Mouse (Mus musculus) stomach, postnatal 0 days (tissue): ENCODE data around the gene Ntf3. TPM values are rescaled to one million over a fixed set of nuclear protein-coding genes. Genes with fewer than 3 reads are reported as not detected.

Source experiments
- ATAC-seq: fragments of 200-750 bp; cut with Nextera tagmentation; 2 replicates; pipeline ENCODE4 v1.8.0; 2017; ENCODE audit not compliant: low FRiP score, low TSS enrichment
- DNase-seq: peaks from one replicate; pipeline ENCODE4 v3.0.0-alpha.2; 2016; ENCODE audit warnings: low spot score
- H3K27ac ChIP-seq: fragments of 300-500 bp; sonication (generic); replicated peaks from 2 replicates; pipeline ENCODE4 v1.5.1; 2014; ENCODE audit warnings: mild to moderate bottlenecking, control low read depth
- H3K27me3 ChIP-seq: fragments of 300-500 bp; sonication (generic); 2 replicates; pipeline ENCODE4 v1.6.1; 2014; ENCODE audit warnings: low read length; ENCODE audit not compliant: control insufficient read depth, insufficient read depth
- H3K36me3 ChIP-seq: fragments of 300-500 bp; sonication (generic); 2 replicates; pipeline ENCODE4 v1.6.1; 2014; ENCODE audit warnings: low read length, mixed read lengths; ENCODE audit not compliant: control insufficient read depth, insufficient read depth
- H3K4me1 ChIP-seq: fragments of 300-500 bp; sonication (generic); replicated peaks from 2 replicates; pipeline ENCODE4 v1.6.1; 2014; ENCODE audit warnings: antibody characterized with exemption; ENCODE audit not compliant: control insufficient read depth, insufficient read depth
- H3K4me2 ChIP-seq: fragments of 300-500 bp; sonication (generic); replicated peaks from 2 replicates; pipeline ENCODE4 v1.6.1; 2014; ENCODE audit warnings: low read depth, mild to moderate bottlenecking, control low read depth, moderate library complexity
- H3K4me3 ChIP-seq: fragments of 300-500 bp; sonication (generic); 2 replicates; pipeline ENCODE4 v1.5.1; 2014; ENCODE audit warnings: low read depth, low read length, control low read depth
- H3K9ac ChIP-seq: fragments of 300-500 bp; sonication (generic); 2 replicates; pipeline ENCODE4 v1.6.1; 2014; ENCODE audit warnings: mild to moderate bottlenecking, low read length, control low read depth, mixed read lengths
- H3K9me3 ChIP-seq: fragments of 300-500 bp; sonication (generic); 2 replicates; pipeline ENCODE4 v1.6.1; 2016; ENCODE audit warnings: low read length; ENCODE audit not compliant: control insufficient read depth
- CTCF ChIP-seq: IDR thresholded peaks from 2 replicates; pipeline ENCODE4 v1.5.1; 2016; ENCODE audit warnings: antibody characterized with exemption, low read depth, mild to moderate bottlenecking, moderate library complexity
- EP300 ChIP-seq: optimal IDR thresholded peaks from 2 replicates; pipeline ENCODE3; 2016; ENCODE audit warnings: antibody characterized with exemption
- WGBS: fragments of 180-500 bp; shearing (Covaris S2); extraction: QIAGEN DNeasy Blood & Tissue Kit; methylation state at CpG from one replicate; pipeline ENCODE4 v1.1.7; 2014; 5-methylcytosine and 5-hydroxymethylcytosine counted together
- polyA plus RNA-seq: library from polyadenylated mRNA; unstranded; fragments of >200 nt; fragmentation: Nextera tagmentation; extraction: Ambion mirVana; gene quantifications from 2 replicates; pipeline ENCODE4 v1.2.1, GENCODE M21; 2015

Gene Ntf3
- polyA plus RNA-seq, 1 experiment from 2014 or later = 8.9 TPM

DNA sequence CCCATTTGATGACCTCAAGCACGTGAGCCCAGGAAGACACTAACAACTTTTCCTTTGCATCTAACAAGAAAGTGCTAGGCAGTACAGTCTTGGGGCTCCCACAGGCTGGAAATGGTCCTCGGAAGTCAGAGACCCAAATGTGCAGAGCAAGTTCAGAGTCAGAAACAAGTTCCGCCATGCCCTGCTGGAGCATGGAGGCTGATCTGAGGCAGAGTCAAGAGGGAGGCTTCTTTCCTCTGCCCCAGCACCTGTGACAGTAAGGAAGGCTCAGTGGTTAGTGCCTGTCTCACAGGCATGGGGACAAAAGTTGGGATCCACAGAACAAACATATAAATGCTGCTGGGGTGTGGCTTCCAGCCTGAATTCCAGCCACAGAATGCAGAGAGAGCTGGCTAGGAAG lies 86.2 kb downstream of the Ntf3 start:
- H3K9me3 ChIP-seq = no peaks in the 10 kb centered on the region
- H3K4me2 ChIP-seq = no peak overlapping the region
- H3K27me3 ChIP-seq = no peaks in the 10 kb centered on the region
- no peak overlapping the region for H3K9ac ChIP-seq
- H3K4me3 ChIP-seq = no peak overlapping the region
- H3K27ac ChIP-seq = no peak overlapping the region
- DNase-seq = no peak
- no peak for ATAC-seq
- TF ChIP-seq EP300 (no peak), CTCF (no peak)
- H3K36me3 ChIP-seq = no peaks in the 10 kb centered on the region
- 69% methylated on average over 3 of the region's 3 CpGs for WGBS
- H3K4me1 ChIP-seq = no peaks in the 10 kb centered on the region

GRCm38 (mm10) chr6:126057706-126058105 lies 109.0 kb downstream of the Ntf3 start:
- 80% methylated on average over 3 of the region's 3 CpGs for WGBS
- TF ChIP-seq EP300 (no peak), CTCF (no peak)
- H3K36me3 ChIP-seq = no peaks in the 10 kb centered on the region
- H3K4me1 ChIP-seq = no peaks in the 10 kb centered on the region
- no peaks in the 10 kb centered on the region for H3K9me3 ChIP-seq
- no peak overlapping the region for H3K4me3 ChIP-seq
- DNase-seq = no peak
- no peaks in the 10 kb centered on the region for H3K27me3 ChIP-seq
- H3K9ac ChIP-seq = no peak overlapping the region
- H3K27ac ChIP-seq = no peak overlapping the region
- no peak overlapping the region for H3K4me2 ChIP-seq
- ATAC-seq = no peak

DNA sequence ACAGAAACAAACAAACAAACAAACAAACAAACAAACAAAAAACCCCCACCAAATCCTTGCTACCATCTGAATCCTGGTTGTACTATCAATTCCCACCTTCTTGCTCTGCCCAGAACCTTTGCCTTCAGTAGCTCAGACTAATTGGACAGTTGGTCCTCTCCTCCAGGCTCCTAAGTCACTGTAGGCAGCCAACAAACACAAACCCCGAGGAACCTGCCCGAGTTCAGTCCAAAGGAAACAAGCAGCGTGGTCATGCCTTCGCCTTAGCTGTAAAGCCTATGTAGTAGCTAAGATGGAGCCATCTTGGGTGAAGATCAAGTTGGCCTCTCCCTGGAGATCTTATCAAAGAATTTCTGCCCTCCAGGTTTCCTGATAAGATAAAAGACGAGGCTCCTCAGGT lies 113.6 kb downstream of the Ntf3 start:
- Histone ChIP-seq H3K36me3 (no peaks in the 10 kb centered on the region), H3K27ac (no peak overlapping the region), H3K4me3 (no peak overlapping the region), H3K9me3 (no peaks in the 10 kb centered on the region), H3K4me2 (no peak overlapping the region), H3K27me3 (no peaks in the 10 kb centered on the region), H3K9ac (no peak overlapping the region), H3K4me1 (no peaks in the 10 kb centered on the region)
- DNase-seq (no peak), ATAC-seq (no peak)
- 69% methylated on average over 5 of the region's 5 CpGs for WGBS
- no peak for TF ChIP-seq EP300
- TF ChIP-seq CTCF = no peak
